Mouse (Mus musculus): ENCODE data around the gene Rfx3. TPM values are rescaled to one million over a fixed set of nuclear protein-coding genes. Genes with fewer than 3 reads are reported as not detected.
A peak's percentile ranks its signal among the peaks of the same experiment; 100 is the strongest.

Gene Rfx3
- polyA plus RNA-seq, 1 experiment from 2014 or later = 1.9 TPM

GRCm38 (mm10) chr19:27847055-27847454 is 163.9 kb downstream of the Rfx3 start:
- Histone ChIP-seq H3K36me3 (ENCODE audit: control insufficient read depth, insufficient read depth) (no peaks in the 10 kb centered on the region), H3K9me3 (ENCODE audit: control insufficient read depth) (no peaks in the 10 kb centered on the region), H3K27me3 (replicated peaks; ENCODE audit: control insufficient read depth, insufficient read depth, low read length) (no peaks in the 10 kb centered on the region), H3K9ac (ENCODE audit: low read depth, low read length) (no peak overlapping the region), H3K4me3 (ENCODE audit: low read depth, low read length) (no peak overlapping the region), H3K4me2 (replicated peaks; ENCODE audit: low read depth) (no peak overlapping the region), H3K27ac (ENCODE audit: low read depth, low read length) (no peak overlapping the region), H3K4me1 (replicated peaks; ENCODE audit: control insufficient read depth, insufficient read depth, low read length) (no peaks in the 10 kb centered on the region)
- no peak for ATAC-seq
- 73% methylated on average over 4 of the region's 4 CpGs for WGBS
- no peak for TF ChIP-seq CTCF (IDR thresholded peaks at IDR 0.05; ENCODE audit: low read depth)

GRCm38 (mm10) chr19:27838635-27839034 is 172.3 kb downstream of the Rfx3 start:
- no peak overlapping the region for H3K4me3 ChIP-seq (ENCODE audit: low read depth, low read length)
- no peaks in the 10 kb centered on the region for H3K36me3 ChIP-seq (ENCODE audit: control insufficient read depth, insufficient read depth)
- ATAC-seq = no peak
- 75% methylated on average over 3 of the region's 3 CpGs for WGBS
- H3K9ac ChIP-seq (ENCODE audit: low read depth, low read length) = no peak overlapping the region
- H3K9me3 ChIP-seq (ENCODE audit: control insufficient read depth) = no peaks in the 10 kb centered on the region
- no peaks in the 10 kb centered on the region for H3K4me1 ChIP-seq (replicated peaks; ENCODE audit: control insufficient read depth, insufficient read depth, low read length)
- no peak overlapping the region for H3K27ac ChIP-seq (ENCODE audit: low read depth, low read length)
- H3K4me2 ChIP-seq (replicated peaks; ENCODE audit: low read depth) = no peak overlapping the region
- no peak for TF ChIP-seq CTCF (IDR thresholded peaks at IDR 0.05; ENCODE audit: low read depth)
- no peaks in the 10 kb centered on the region for H3K27me3 ChIP-seq (replicated peaks; ENCODE audit: control insufficient read depth, insufficient read depth, low read length)

GRCm38 (mm10) chr19:27838041-27838440 is 172.9 kb downstream of the Rfx3 start:
- no peaks in the 10 kb centered on the region for H3K27me3 ChIP-seq (replicated peaks; ENCODE audit: control insufficient read depth, insufficient read depth, low read length)
- H3K4me1 ChIP-seq (replicated peaks; ENCODE audit: control insufficient read depth, insufficient read depth, low read length) = no peaks in the 10 kb centered on the region
- no peak overlapping the region for H3K4me2 ChIP-seq (replicated peaks; ENCODE audit: low read depth)
- no peaks in the 10 kb centered on the region for H3K9me3 ChIP-seq (ENCODE audit: control insufficient read depth)
- WGBS = 80% methylated on average over 4 of the region's 4 CpGs
- no peak for ATAC-seq
- no peak overlapping the region for H3K4me3 ChIP-seq (ENCODE audit: low read depth, low read length)
- no peak overlapping the region for H3K9ac ChIP-seq (ENCODE audit: low read depth, low read length)
- H3K36me3 ChIP-seq (ENCODE audit: control insufficient read depth, insufficient read depth) = no peaks in the 10 kb centered on the region
- no peak for TF ChIP-seq CTCF (IDR thresholded peaks at IDR 0.05; ENCODE audit: low read depth)
- no peak overlapping the region for H3K27ac ChIP-seq (ENCODE audit: low read depth, low read length)

- Histone ChIP-seq H3K27ac (ENCODE audit: low read depth, low read length) (no peak overlapping the region), H3K4me2 (replicated peaks; ENCODE audit: low read depth) (no peak overlapping the region), H3K4me1 (replicated peaks; ENCODE audit: control insufficient read depth, insufficient read depth, low read length) (no peaks in the 10 kb centered on the region), H3K9ac (ENCODE audit: low read depth, low read length) (no peak overlapping the region), H3K4me3 (ENCODE audit: low read depth, low read length) (no peak overlapping the region), H3K27me3 (replicated peaks; ENCODE audit: control insufficient read depth, insufficient read depth, low read length) (no peaks in the 10 kb centered on the region), H3K36me3 (ENCODE audit: control insufficient read depth, insufficient read depth) (no peaks in the 10 kb centered on the region; the same call in 1 of the 2 replicates), H3K9me3 (ENCODE audit: control insufficient read depth) (no peaks in the 10 kb centered on the region)
- WGBS = 82% methylated on average over 1 of the region's 1 CpGs
- no peak for ATAC-seq
- TF ChIP-seq CTCF (IDR thresholded peaks at IDR 0.05; ENCODE audit: low read depth) = no peak
Observed at GRCm38 (mm10) chr19:27832448-27832847, 178.5 kb downstream of the Rfx3 start.

GRCm38 (mm10) chr19:27828316-27828715 is 182.7 kb downstream of the Rfx3 start:
- Histone ChIP-seq H3K9me3 (ENCODE audit: control insufficient read depth) (no peaks in the 10 kb centered on the region), H3K4me2 (replicated peaks; ENCODE audit: low read depth) (no peak overlapping the region), H3K4me3 (ENCODE audit: low read depth, low read length) (no peak overlapping the region), H3K4me1 (replicated peaks; ENCODE audit: control insufficient read depth, insufficient read depth, low read length) (no peaks in the 10 kb centered on the region), H3K36me3 (ENCODE audit: control insufficient read depth, insufficient read depth) (peaks cover 3% of the 10 kb centered on the region; the same call in 1 of the 2 replicates), H3K27ac (ENCODE audit: low read depth, low read length) (no peak overlapping the region), H3K27me3 (replicated peaks; ENCODE audit: control insufficient read depth, insufficient read depth, low read length) (no peaks in the 10 kb centered on the region), H3K9ac (ENCODE audit: low read depth, low read length) (no peak overlapping the region)
- ATAC-seq = no peak
- 74% methylated on average over 1 of the region's 1 CpGs for WGBS
- TF ChIP-seq CTCF (IDR thresholded peaks at IDR 0.05; ENCODE audit: low read depth) = no peak

- Histone ChIP-seq H3K36me3 (ENCODE audit: control insufficient read depth, insufficient read depth) (no peaks in the 10 kb centered on the region), H3K4me2 (replicated peaks; ENCODE audit: low read depth) (no peak overlapping the region), H3K9me3 (ENCODE audit: control insufficient read depth) (no peaks in the 10 kb centered on the region), H3K27ac (ENCODE audit: low read depth, low read length) (no peak overlapping the region), H3K9ac (ENCODE audit: low read depth, low read length) (no peak overlapping the region), H3K27me3 (replicated peaks; ENCODE audit: control insufficient read depth, insufficient read depth, low read length) (no peaks in the 10 kb centered on the region), H3K4me1 (replicated peaks; ENCODE audit: control insufficient read depth, insufficient read depth, low read length) (no peaks in the 10 kb centered on the region), H3K4me3 (ENCODE audit: low read depth, low read length) (no peak overlapping the region)
- ATAC-seq = no peak
- TF ChIP-seq CTCF (IDR thresholded peaks at IDR 0.05; ENCODE audit: low read depth) = no peak
Observed at GRCm38 (mm10) chr19:27817661-27818060, 193.3 kb downstream of the Rfx3 start.

GRCm38 (mm10) chr19:27780030-27780429 is 230.9 kb downstream of the Rfx3 start:
- Histone ChIP-seq H3K4me3 (ENCODE audit: low read depth, low read length) (no peak overlapping the region), H3K4me2 (replicated peaks; ENCODE audit: low read depth) (no peak overlapping the region), H3K27ac (ENCODE audit: low read depth, low read length) (no peak overlapping the region), H3K9ac (ENCODE audit: low read depth, low read length) (no peak overlapping the region), H3K36me3 (ENCODE audit: control insufficient read depth, insufficient read depth) (no peaks in the 10 kb centered on the region), H3K4me1 (replicated peaks; ENCODE audit: control insufficient read depth, insufficient read depth, low read length) (no peaks in the 10 kb centered on the region), H3K27me3 (replicated peaks; ENCODE audit: control insufficient read depth, insufficient read depth, low read length) (no peaks in the 10 kb centered on the region), H3K9me3 (ENCODE audit: control insufficient read depth) (no peaks in the 10 kb centered on the region)
- peak; percentile 70 for TF ChIP-seq CTCF (IDR thresholded peaks at IDR 0.05; ENCODE audit: low read depth)
- 66% methylated on average over 4 of the region's 4 CpGs for WGBS
- ATAC-seq = no peak
